Mouse (Mus musculus) lung, postnatal 14 days (tissue): ENCODE results near the gene Aanat.

Experiments used
- DNase-seq: peaks from one replicate; pipeline ENCODE4 v3.0.0; 2021

Gene Aanat

DNA sequence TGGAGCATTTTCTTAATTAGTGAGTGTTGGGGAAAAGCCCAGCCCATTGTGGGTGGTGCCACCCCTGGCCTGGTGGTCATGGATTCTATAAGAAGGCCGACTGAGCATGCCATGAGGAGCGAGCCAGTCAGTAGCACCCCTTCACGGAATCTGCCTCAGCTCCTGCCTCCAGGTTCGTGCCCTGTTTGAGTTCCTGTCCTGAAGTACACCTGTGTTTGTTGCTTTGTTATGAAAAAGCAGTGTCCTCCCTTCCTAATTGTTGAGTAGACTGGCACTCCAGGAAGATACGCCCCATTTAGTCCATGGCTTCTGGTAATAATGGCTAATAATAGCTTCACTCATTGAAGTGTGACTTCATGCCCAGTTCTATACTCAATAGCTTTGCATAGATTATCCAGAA, at the start of gene Aanat:
Gene Aanat, plus strand, starts transcription at position 123 of the 400 bp plus-strand sequence.
- DNase-seq, result no peak

DNA sequence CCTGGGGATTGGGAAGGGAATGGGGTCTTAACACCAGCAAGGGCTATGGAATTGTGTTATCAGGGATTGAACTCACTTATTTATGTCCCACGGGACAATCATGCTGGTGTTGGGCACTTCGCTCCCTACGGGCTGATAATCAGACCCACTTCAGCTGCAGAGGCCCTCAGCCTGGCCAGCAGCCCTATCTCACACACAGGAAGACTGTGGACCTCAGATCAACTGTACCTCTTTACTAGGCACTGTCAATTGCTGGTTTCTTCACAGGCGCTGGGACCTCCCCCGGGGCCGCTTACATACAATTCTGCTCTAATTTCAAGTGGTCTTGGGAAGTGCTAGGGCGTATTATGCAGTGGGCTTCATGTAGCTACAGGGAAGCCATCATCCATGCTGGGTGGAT, 49.5 kb upstream of the Aanat start:
- no peak for DNase-seq

DNA sequence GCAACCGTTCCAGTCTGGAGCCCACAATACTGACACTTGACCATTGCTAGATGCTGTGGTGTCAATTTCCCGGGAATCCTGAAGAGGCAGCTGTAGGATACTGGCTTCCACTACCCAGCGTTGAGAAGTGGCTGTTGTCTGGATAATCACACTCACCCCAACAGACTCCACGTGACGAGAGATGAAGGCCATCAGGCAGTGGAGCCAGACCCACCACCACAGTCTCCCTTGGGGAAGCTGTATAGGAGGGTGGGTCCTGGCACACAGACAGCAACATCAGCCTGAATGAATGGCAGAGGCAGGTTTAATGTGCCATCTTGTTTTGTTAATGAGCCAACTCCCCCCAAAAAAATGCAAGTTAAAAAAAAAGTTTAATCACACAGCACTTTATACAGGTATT, 48.8 kb upstream of the Aanat start:
- no peak for DNase-seq

DNA sequence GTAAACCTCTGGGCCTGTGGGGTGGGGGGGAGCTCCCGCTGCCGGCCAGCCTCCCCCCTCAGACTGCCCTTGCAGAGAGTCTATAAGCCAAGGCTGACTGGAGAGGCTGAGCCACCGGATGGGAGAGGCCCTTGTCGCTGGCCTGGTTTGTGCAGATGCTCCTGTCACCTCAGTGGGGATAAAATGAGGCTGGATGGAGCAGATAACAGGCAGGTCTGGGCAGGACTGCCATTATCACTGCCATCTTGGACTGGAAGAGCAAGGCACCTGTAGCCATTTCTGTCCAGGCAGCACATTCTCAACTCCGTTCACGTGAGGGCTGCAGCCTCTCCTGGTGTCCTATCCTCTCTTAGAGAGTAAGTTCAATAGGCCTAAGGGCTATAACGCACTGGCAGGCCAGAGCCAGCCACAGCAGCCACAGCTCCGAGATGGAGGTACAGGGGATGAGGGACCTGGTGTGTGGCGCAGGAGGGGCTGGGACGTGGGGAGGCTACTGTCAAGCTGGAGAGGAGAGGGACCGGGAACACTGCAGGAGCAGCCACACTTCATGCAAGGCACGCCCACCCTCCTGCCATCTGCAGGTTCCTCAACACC, 48.0 kb upstream of the Aanat start:
- DNase-seq, result no peak

DNA sequence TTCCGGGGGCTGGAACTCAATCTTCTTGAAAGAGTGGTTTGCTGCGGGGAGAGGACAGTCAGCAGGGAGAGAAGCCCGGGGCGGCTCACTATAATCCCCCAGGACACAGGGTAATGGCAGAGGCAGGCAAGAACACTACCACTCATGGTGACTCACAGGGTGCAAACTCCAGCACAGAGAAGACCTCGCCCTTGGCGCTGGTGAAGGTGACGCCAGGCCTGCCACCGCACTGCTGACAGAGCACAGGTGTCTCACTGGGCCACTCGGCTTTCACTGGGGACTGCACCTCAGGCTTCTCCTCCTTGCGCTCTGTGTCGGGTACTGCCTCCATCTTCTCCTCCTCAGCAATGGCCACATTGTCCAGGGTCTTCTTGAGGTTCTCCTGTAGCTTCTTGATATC, 45.0 kb upstream of the Aanat start:
- DNase-seq, result no peak

DNA sequence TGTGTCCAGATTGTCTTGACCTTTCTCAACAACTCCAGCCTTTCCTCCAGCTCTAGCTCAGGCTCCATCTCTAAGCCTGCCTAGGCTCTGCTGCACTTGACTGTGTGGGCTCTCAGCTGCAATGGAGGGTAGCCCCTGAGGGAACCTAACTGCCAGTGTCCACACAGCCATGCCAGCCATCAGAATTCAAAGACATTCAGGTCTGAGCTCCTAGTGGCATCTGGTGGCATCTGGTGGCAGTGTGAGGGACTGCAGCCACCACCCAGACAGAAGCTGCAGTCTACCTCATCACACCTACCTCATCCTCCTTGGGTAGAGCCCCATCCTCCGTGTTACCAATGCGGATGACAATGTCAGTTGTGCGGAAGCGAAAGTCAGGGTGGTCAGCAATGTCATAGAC, 43.1 kb upstream of the Aanat start:
- DNase-seq, result peak; percentile 60

DNA sequence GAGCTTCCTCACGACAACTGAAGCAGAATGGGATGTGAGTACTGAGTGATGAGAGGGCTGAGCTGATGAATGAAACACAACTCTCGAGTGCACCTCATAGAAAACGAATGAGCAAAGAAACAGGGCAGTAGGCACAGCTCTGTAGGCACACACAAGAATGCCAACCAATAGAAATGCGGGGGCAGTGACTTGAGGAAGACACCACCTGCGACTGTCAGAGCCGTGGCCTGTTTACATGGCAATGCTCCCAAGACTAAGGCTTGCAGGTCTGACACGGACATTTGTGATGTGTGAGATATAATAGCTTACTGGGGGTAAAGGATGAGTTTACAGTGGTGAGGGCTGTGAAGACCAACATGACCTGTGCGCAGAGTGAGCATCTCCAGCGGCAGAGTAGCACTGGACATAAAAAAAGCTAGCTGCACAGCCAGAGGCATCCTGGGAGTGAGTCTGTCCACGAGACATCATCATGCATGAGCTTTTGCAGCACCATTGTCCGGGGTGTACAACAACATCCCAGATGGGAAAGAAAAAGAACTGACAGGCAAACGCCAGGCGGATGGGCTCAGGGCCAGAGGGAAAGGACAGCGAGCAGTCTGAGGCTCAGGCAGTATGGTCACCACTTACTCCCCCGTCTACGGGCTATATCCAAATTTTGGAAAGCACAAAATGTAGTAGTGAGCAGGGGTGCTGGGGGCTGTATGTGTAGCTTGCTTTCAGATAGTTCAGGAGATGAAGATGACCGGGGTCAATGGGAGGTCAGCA, 38.8 kb upstream of the Aanat start:
- no peak for DNase-seq

DNA sequence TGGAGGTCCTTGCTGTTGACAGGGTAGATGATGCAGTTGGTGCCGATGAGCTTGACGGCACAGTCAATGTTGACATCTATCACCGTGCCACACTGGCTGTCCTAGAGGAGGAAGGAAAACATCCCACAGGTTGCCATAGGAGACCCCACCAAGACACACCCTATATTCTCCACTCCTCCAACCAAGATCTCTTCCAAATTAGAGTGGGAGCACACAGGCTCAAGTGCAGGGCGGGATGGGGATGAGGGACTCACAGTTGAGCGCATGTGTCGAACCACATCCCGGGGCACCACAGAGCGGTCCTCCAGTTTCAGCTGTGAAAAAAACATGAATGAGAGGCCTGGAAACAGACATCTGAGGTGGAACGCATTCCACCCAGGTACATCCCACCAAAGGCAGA, 37.5 kb upstream of the Aanat start:
- no peak for DNase-seq

DNA sequence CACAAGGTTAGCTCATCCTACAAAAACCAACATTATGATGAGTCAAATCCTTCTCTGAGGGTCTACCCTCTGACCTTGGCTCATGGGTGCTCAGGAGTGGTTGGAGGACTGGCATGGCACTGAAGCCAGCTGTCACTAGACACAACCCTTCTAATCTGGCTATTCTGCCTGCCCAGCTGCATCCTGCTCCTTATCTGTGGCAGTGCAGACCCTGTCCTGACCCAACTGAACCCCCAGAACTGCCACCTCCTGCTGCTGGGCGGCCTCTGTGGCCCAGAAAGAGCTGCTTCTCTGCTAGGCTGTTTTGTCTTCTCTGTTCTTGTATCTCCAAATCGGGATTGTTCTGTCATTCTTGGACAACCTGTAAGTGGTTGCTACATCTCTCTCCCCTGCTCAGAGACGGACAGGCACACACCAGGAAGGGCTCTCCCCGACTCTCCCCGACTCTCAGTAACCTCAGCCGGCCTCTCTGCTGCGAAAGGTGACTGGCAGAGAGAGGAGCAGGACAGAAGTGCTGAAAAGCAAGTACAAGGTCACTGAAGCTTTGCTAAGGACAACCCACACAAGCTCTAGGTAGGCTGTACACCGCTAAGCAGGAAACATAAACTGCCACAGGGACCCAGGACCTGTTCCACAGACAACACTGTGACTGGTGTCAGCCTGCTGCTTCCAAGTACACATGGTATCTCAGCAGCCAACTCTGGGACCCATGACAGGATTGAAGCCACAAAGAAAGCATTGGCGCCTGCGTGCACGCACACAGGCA, 36.8 kb upstream of the Aanat start:
- DNase-seq, result no peak

DNA sequence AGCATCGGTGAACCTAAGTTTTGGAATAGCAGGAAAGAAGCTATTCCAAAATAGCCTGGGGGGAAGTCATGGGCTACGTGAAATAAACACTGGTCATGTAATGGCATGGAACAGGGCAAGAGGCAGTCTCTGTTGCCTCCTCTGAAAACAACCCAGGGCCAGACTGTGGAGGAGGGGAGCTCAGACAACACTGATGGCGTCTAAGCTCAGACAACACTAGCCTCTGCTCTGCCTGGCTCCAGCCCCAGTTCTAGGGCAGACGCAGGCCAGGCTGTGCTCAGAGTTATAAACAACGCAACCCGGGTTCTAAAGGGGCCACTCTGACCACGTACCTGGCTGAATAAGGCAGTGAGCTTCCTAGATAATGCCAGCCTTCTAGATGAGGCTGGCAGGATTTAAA, 35.5 kb upstream of the Aanat start:
- peak; percentile 28 for DNase-seq

DNA sequence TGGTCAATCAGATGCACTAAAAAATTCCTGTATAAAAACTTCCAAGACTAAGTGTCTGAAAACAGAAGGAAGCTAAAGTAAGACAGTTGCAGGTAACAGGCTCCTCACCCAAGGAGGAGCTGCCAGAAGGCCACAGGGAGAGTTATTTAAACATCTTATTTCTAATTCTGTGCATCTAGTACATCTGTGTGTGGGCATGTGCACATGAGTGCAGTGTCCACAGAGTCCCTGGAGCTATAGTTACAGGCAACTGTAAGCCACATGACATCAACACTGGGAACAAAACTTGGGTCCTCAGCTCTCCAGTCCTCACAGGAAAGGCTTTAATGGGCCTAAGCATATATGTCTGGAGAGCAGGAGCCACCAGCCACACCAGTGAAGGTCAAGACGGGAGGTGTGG, 34.0 kb upstream of the Aanat start:
- DNase-seq, result no peak

DNA sequence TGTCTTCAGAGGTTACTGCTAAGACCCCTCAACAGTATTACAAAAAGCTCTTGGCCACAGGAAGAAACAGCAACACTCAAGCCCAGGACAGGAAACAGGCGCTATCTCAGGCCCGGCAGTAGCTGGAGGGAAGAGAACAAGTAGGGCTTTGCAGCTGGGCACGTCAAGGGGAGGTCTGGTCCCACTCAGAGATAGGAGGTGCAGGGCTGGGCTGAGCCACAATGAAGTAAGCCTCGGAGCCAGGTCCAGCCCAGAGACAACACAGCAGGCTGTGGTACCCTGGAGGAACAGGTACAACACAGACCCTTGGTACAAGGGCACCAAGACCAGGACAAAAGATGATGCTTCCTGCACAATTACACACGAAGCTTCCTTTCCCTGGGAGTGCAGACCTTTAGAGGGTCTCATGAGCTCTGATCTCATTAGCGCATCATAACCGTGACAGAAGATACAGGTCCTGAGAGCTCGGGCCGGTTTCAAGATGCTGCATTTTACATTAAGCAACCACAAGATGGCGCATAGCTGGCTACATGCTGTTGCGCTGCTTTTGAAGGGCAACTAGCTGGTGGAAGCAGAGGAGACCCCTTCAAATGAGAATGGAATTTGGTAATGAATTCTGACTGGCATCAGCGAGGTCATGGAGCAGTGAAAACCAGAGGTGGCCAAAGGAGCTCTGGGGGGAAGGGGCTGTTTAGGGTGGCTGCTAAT, 31.9 kb upstream of the Aanat start:
- peak; percentile 52 for DNase-seq

DNA sequence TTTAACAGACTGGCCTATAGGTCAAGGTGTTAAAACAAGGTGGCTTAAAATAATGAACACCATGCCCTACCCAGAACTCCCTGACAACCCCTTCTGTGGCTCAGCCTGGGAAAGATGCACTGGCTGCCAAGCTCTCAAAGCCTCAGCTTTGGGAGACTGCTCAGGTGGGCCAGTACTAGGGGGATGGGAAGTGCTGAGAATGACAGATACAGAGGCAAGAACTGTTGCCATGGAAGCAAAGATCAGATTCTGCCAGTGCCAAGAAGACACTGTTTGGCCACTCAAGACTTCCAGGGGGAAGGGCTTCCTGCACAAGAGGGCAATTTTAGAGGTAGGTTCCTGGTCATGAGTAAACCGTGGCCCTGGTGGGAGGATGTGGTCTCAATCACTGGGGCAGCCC, 30.7 kb upstream of the Aanat start:
- DNase-seq, result no peak

DNA sequence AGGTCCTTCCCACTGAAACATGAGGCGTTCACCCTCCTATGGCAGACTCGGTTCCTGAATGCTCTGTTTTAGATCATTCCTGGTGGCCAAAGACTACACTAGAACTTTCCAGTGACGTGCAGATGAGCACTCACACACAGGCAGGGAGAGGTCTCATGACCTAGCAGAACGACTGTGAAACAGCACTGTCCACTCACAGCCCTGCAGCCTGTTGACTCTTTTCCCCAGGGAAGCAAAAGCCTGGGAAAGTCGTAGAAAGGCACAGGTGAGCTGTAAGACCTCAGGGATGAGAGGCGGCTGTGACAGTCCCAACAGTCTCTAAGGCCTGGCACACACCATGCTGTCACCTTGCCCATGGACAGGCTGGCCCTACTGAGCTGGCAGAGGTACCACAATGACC, 29.9 kb upstream of the Aanat start:
- DNase-seq, result no peak

DNA sequence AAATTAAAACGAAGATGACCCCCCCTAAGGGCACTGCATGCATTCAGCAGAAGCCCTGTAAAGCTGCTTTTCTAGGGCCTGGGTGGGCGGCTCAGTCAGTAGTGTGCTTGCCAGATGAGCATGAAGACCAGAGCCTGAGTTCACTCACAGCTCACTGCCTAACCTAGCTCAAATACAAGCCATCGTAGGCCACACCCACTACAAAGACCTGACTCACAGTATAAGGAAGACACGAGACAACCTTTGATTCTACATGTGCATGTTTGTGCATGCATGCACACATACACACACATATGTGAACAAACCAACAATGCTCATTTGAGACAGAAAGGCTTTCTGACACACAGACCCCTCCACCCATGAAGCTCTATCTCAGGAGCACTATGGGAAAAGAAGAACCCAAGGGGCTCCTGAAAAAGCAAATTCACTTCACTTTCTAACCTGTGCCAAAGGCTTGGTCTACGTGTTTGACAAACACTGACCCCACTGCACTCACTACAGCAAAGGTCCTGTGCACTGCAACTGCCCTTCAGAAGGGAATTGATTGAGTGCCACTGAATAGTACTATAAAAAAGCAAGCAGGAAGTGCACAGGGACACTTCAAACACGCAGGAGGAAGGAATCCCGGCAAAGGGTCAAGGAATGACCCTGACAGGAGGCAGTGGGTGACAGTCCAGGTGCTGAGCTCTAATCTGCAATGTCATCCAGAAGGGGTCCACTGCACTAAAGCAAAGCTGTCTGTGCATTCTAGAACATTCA, 20.8 kb upstream of the Aanat start:
- DNase-seq, result no peak

DNA sequence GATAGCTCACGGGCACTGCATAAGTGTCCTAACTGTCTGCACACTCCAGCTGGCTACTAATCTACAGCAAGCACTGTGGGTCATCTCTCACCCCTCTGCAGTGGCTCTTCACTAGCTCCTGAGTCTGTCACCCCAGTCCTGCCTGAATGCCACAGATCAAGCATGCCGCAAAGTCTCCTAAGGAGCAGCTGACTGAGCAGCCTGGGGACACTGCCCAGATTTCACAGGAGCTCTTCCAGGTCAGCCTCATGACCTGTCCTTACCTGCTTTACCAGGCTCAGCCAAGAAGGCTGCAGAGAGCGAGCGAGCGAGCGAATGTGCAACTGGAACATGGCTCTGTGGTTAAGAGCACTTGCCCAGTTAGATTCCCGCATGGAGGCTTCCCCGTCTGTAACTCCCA, 18.7 kb upstream of the Aanat start:
- no peak for DNase-seq

DNA sequence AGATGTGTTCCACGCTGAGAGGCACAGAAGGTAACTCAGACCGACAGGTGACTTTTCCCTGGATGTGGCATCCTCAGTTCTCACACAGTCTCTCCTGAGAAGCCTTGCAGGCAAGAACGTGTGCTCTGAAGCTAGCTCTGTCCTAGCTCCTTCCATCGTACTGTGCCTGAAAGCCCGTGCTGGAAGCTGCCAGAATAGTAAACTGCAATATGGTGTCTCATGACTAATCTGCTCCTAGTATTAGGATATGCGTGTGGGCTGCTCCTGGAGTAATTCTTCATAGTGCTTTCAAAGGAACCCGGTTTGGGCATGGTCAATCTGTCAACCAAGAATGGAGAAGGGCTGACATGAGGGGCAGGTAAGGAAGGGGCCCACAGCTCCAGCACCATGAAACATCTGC, 15.4 kb upstream of the Aanat start:
- no peak for DNase-seq

DNA sequence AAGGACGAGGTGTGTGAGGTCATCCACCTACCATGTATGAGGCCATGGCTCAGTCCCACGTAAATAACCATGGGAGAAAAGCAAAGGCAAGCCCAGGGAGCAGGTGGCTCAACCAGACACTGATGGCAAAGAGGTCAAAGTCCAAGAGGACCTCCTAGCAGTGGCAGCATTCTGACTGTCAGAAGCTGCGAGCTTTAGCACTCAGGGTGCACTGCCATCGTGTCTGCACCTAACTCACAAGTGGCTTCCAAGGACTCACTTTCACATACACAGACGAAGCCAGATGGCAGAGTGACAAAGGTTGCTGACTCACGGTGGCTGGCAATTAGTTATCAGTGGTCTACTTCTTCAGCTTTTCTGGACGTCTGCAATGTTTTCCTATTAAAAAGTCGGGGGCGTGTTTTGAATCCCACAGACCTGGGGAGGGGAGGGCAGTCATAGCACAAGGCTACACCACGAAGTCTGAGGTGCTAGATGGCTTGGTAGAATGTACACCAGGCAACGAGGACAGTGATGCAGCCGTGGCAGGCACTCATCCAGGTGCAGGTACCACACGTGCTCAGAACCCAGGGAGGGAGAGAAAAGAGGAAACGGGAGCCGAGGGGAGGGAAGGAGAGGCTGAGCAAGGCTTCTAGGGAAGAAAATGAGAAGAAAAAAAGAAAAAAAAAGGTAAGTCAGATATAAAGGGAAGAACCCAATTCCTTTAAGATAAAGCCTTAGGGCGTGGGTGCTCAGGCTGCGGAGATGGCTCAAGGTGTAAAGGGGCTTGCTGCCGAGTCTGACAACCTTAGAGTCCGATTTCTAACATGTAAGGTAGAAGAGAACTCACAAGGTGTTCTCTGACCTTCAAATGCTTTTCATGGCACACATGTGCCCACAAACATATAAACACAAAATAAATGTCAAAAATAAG, 14.2 kb upstream of the Aanat start:
- peak; percentile 28 for DNase-seq

DNA sequence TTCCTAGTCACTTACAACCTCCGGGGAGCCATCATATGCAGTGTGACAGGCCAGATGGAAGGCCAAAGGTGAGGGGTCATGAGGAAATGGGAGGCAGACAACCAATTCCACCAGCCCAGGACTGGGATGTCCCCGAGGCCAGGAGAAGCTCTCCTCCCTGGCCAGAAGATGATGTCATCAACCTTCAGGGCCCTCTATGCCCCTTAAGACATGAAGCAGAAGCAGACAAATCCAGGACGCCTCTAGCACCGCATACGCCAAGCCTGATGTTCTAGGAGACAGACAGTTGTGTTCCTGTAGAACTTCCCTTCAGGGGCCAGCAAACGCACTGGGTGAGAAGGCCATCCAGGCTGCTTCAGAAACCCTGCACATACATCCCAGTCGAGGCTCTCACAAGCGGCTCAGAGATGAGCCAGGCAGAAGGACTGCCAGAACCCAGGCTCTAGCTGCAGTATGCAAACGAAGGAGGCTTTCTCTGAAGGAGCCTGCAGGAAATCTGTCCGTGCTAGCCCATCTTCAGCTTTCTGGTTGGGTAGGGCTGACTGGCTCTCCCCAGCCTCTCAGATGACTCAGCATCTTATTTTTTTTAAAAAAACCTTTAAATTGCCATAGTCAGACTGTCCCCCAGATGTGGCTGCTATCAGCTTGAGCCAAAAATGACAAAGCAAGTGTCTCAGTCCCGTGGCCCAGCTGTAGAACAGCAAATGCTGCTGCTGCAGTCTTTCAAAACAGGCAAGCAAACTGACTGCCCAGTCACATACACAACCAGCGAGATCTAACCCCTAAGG, 13.3 kb upstream of the Aanat start:
- DNase-seq, result no peak

DNA sequence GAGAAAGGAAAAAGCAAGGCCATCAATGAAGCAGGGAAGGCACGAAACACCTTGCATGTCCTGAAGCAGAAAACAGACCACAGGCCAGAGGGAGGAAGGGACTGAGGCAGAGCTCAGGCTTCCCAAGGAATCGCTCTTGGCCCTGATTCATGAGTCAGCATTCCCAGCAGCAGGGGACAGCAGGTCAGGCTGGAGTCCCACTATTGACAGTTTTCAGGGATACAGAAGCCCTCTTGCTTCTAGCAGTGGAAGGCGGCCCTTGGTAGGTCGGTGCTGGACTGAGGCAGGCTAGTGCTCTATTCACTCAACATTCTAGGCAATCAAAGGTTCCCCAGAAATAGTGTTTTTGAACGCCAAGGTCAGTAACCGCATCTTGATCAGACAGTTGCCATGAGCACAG, 11.7 kb upstream of the Aanat start:
- DNase-seq, result no peak

DNA sequence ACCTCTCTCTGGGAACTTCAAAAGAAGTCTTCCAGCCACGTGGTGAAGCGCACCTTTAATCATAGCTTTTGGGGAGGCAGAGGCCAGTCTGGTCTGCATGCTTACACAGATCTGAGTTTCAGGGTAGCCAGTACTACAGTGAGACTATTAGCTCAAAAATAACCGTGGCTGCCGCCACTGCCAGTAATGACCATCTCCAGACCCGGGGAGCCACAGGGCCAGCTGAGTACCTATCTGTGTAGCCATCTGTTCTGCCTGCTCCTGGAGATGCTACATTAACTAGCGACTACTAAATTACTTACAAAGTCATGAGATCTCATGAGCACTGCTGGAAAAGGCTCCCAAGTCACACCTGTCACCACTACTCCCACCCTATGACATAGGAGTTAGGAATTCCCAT, 11.2 kb upstream of the Aanat start:
- DNase-seq, result no peak
